Mouse (Mus musculus) liver, adult 2 months (tissue): Measurements from ENCODE around the gene Dusp11. TPM values are rescaled to one million over a fixed set of nuclear protein-coding genes. Genes with fewer than 3 reads are reported as not detected.
"Not testable (repeated sequence)": the region's sequence is repeated elsewhere in the genome, so short reads cannot be mapped to it uniquely, and the experiment has no call there.

Source experiments
- DNase-seq: peaks from one replicate; pipeline ENCODE4 v3.0.0-alpha.2; 2011; ENCODE audit warnings: low read depth, low spot score; ENCODE audit errors: extremely low read depth
- H3K27ac ChIP-seq: fragments of 200-500 bp; replicated peaks from 2 replicates; pipeline ENCODE4 v1.5.1; 2012; ENCODE audit warnings: low read depth, mild to moderate bottlenecking, control low read depth, inconsistent platforms, low read length; ENCODE audit not compliant: insufficient read depth
- H3K27me3 ChIP-seq: fragments of 200-500 bp; 2 replicates; pipeline ENCODE4 v1.6.1; 2012; ENCODE audit warnings: mild to moderate bottlenecking, moderate library complexity, low read length, inconsistent platforms; ENCODE audit not compliant: control insufficient read depth, insufficient read depth
- H3K36me3 ChIP-seq: fragments of 200-500 bp; 2 replicates; pipeline ENCODE4 v1.6.1; 2012; ENCODE audit warnings: low read length, inconsistent platforms; ENCODE audit not compliant: control insufficient read depth, insufficient read depth
- H3K4me1 ChIP-seq: fragments of 200-500 bp; 2 replicates; pipeline ENCODE4 v1.6.1; 2011; ENCODE audit warnings: low read length; ENCODE audit not compliant: control insufficient read depth, insufficient read depth
- H3K4me3 ChIP-seq: fragments of 200-500 bp; 2 replicates; pipeline ENCODE4 v1.5.1; 2011; ENCODE audit warnings: low read depth, mild to moderate bottlenecking, control low read depth, low read length, moderate library complexity; ENCODE audit not compliant: insufficient read depth
- H3K79me2 ChIP-seq: fragments of 200-500 bp; 2 replicates; pipeline ENCODE4 v1.6.1; 2012; ENCODE audit warnings: inconsistent platforms, mild to moderate bottlenecking, low read length, moderate library complexity; ENCODE audit not compliant: control insufficient read depth, insufficient read depth
- H3K9ac ChIP-seq: fragments of 200-500 bp; 2 replicates; pipeline ENCODE4 v1.6.1; 2012; ENCODE audit warnings: low read depth, mild to moderate bottlenecking, control low read depth, inconsistent platforms, low read length
- CTCF ChIP-seq: fragments of 200-500 bp; IDR thresholded peaks from 2 replicates; pipeline ENCODE4 v1.5.1; 2011; ENCODE audit warnings: low read depth, low read length, control low read depth
- POLR2A ChIP-seq: fragments of 200-500 bp; IDR thresholded peaks from 2 replicates; pipeline ENCODE4 v1.6.1; 2011; ENCODE audit warnings: low read length, control low read depth; ENCODE audit not compliant: insufficient read depth; ENCODE audit errors: extremely low read depth
- WGBS: fragments of 180-500 bp; shearing (Covaris S2); methylation state at CpG from one replicate; pipeline ENCODE4 v1.1.7; 2018; 5-methylcytosine and 5-hydroxymethylcytosine counted together
- polyA plus RNA-seq: library from polyadenylated mRNA; depleted of rRNA; stranded (reverse); fragments of >200 nt; gene quantifications from 2 replicates; pipeline ENCODE4 v1.2.3, GENCODE M21; 2012; rRNA removed
- total RNA-seq: library from RNA; depleted of rRNA; stranded (reverse); fragments of >200 nt; gene quantifications from 2 replicates; pipeline ENCODE4 v1.2.3, GENCODE M21; 2014; rRNA removed

Gene Dusp11
- total RNA-seq = 26.1 and 37.7 TPM in 2 replicates
- polyA plus RNA-seq = 19.6 and 28.9 TPM in 2 replicates

DNA sequence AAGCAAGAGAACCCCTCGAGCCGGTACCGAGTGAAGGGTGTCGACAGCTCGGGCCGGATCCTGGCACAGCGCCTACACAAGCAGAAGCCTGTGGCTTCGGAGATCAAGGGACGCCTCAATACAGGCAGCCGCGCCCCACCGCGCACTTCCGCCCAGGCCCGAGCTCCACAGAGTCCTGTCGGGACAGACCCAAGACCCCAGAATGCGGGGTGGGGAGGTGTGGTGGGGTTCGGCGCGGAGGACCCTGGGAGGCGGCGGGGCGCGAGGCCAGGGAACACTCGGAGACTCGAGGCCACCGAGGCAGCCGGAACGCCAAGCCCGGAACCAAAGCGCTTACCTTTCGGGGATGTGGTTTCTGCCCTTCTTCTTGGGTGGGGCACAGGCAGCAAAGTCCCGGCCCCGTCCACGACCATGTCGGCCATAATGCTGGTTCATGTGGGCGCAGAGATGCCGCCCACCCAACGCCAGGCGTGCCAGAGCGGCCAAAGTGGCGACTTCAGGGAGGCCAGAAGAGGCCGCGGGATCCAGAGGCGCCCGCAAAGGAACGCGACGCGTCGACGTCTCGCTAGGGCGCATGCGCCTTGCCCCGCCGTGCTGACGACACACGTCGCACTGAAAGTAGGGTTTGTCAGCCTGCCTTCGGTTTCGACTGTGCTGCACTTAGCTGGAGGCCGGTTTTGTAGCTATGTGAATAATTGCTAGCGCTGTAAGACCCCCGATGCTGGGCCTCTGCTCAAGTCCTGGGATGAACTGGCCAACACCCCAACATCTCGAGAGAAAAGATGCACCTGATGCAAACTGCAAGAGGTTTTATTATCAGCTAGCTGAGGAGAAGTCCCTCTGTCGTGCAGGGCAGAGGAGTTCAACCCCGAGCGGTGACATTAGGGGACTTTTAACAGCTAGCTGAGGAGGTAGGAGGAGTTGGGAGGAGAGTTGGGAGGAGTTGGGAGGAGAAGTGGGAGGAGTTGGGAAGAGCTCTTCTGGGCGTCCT is at the start of gene Dusp11:
Gene Dusp11 (minus strand): TSS at position 567 of the 991 bp plus-strand sequence.
- under 1% methylated on average over 70 of the region's 70 CpGs for WGBS
- H3K9ac ChIP-seq = peak within 1 kb of the TSS; percentile 94
- peak within 1 kb of the TSS; percentile 92 for H3K27ac ChIP-seq
- TF ChIP-seq POLR2A (peak; percentile 45; the same call in 1 of the 2 replicates), CTCF (no peak)
- H3K36me3 ChIP-seq = peaks cover 17% of the 10 kb centered on the region
- H3K4me3 ChIP-seq = peak within 1 kb of the TSS; percentile 89
- no peaks in the 10 kb centered on the region for H3K27me3 ChIP-seq
- peaks cover 5% of the 10 kb centered on the region; the same call in 1 of the 2 replicates for H3K4me1 ChIP-seq
- H3K79me2 ChIP-seq = peaks cover 3% of the 10 kb centered on the region; the same call in 1 of the 2 replicates
- DNase-seq = peak; percentile 89

DNA sequence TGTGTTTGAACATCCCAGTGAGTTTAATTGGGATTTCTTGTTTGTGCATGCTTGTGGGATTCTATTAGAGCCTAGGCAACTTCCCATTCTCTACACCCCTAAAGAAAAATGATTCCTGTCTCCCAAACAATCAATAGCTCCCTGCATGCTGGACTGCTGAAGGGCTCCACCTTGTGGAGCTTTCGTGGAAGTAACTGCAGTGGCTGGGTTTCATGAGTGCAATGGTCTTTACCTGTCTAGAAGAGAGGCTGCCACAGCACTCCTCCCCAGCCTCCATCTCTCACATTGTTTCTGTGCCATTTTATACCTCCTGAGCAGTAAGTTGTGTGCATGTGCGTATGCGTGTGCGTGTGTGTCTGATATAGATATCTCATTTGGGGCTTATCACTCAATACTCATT is 48.5 kb upstream of the Dusp11 start:
- Histone ChIP-seq H3K27ac (no peak overlapping the region), H3K36me3 (no peaks in the 10 kb centered on the region), H3K9ac (no peak overlapping the region), H3K4me1 (no peaks in the 10 kb centered on the region), H3K4me3 (no peak overlapping the region), H3K27me3 (no peaks in the 10 kb centered on the region), H3K79me2 (no peaks in the 10 kb centered on the region)
- DNase-seq = peak; percentile 49
- 37% methylated on average over 4 of the region's 4 CpGs for WGBS
- TF ChIP-seq POLR2A (no peak), CTCF (peak; percentile 71)

DNA sequence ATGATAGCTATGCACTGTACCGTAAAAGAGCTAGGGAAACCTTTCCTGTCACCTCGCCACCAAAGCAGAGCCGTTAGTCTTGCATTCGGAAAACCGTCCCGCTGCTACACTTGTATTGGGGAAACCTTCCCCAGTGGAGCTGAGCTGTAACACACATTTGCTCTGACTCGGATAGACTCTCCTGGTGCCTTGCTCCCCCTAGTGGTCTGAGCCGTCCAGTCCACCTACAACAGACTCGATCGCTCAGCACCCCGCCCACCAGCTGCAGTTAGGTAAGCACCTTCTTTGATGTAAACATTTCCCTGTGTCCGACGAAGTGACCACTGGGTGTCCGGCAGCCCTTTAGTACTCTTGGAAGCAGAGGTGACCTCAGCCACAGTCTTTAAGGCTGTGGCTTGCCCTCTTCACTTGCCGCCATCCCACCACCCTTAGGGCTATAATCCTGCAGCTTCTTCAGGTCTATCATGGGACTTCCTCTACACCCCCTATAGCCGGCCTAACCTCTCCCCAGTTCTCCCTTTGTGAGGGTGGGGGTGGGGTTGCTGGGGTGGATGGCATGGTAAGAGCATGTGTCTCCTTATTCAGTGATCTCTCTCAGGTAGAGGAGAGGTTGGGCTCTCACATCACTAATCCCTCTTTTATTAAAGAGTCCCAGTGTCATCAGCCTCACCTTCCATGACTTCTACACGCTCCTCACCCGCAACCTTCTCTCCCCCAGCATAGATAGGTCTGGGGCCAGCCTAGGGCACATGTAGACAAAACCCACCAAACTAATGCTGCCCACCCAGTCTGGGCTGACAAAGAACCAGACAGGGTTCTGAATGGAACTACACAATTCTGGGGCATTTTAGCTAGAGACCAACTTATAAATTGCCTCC is 43.0 kb upstream of the Dusp11 start:
- Histone ChIP-seq H3K79me2 (no peaks in the 10 kb centered on the region), H3K36me3 (no peaks in the 10 kb centered on the region), H3K27me3 (no peaks in the 10 kb centered on the region), H3K4me1 (peaks cover 2% of the 10 kb centered on the region; the same call in 1 of the 2 replicates), H3K27ac (no peak overlapping the region), H3K9ac (peak overlapping the region; percentile 43), H3K4me3 (no peak overlapping the region)
- TF ChIP-seq POLR2A = no peak
- TF ChIP-seq CTCF = peak; percentile 98
- 12% methylated on average over 18 of the region's 18 CpGs for WGBS
- peak; percentile 76 for DNase-seq

DNA sequence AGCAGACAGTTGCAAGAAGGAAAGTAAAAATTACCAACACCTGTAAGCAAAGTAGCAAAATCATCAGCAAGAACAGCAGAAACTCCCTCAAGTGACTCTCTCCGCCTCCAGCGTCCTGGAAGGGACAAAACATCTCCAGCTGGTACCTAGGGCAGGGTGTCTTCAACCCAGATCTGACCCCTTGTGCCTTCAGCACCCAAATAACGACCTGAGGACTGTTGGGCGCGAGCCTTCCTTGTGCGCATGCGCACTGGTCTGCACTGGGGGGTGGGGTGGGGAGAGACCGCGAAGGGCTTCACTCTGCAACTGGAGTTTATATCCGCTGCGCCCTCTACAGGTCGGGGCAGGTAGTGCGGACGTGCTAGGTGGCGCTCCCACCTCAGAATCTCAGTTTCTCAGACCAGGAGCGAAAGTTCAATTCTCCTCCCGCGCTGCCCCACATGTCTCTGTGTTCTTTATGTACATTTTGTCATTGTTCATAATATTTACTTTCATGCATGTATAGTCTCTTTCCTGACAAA is 42.0 kb upstream of the Dusp11 start:
- Histone ChIP-seq H3K36me3 (no peaks in the 10 kb centered on the region), H3K4me1 (peaks cover 2% of the 10 kb centered on the region; the same call in 1 of the 2 replicates), H3K9ac (no peak overlapping the region), H3K27ac (no peak overlapping the region), H3K27me3 (no peaks in the 10 kb centered on the region), H3K79me2 (no peaks in the 10 kb centered on the region), H3K4me3 (no peak overlapping the region)
- TF ChIP-seq CTCF = peak; percentile 70
- no peak for TF ChIP-seq POLR2A
- 78% methylated on average over 18 of the region's 18 CpGs for WGBS
- DNase-seq = peak; percentile 12

DNA sequence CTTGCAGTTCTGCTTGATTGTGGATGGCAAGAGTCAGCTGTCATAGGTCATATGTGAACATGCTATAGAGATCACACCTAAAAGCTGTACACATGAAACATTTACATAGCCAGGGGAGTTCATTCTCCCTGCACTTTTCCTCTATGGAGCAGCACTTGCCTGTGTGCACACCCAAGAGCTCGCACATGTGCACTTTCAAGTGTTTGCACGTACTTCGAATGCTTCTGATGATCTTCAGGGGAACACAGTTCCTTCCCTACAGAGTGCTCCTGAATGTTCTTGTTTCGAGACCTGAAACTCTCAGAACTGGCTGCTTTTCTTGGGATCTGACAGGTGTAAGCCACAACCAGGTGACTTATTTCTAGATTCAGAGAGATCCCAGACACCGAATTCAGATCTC is 29.3 kb upstream of the Dusp11 start:
- H3K4me1 ChIP-seq, H3K27me3 ChIP-seq, H3K79me2 ChIP-seq, H3K36me3 ChIP-seq, H3K4me3 ChIP-seq, H3K9ac ChIP-seq, DNase-seq, H3K27ac ChIP-seq: not testable (repeated sequence)
- 88% methylated on average over 5 of the region's 5 CpGs for WGBS

DNA sequence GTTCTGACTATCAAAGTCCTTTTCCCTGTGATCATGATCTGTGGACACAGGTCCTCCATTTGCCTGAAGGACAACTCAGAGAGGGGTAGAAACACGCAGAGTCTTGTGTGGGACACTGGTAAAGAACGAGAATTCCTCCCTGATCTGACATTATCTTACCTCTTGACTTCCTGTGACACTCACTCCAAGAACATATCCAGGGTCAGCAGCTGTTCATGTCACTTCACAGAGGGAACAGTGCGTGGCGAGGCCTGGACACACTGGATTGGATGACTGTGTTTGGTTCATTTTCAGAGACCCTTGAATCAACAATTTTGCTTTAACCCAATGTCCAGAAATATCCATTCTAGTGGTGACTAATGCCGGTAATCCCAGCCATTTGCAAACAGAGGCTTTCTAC is 28.1 kb upstream of the Dusp11 start:
- DNase-seq, H3K27ac ChIP-seq, H3K4me3 ChIP-seq, H3K4me1 ChIP-seq, H3K79me2 ChIP-seq, H3K9ac ChIP-seq, H3K36me3 ChIP-seq, H3K27me3 ChIP-seq: not testable (repeated sequence)
- WGBS = 86% methylated on average over 5 of the region's 5 CpGs
